Mouse (Mus musculus) heart, embryonic 14.5 days (tissue): ENCODE data around the gene Dcun1d5. TPM values are rescaled to one million over a fixed set of nuclear protein-coding genes. Genes with fewer than 3 reads are reported as not detected.

ENCODE experiments used
- ATAC-seq: fragments of 200-750 bp; cut with Nextera tagmentation; 2 replicates; pipeline ENCODE4 v1.8.0; 2017; ENCODE audit warnings: low read depth, moderate TSS enrichment; ENCODE audit not compliant: insufficient number of reproducible peaks, insufficient read depth, low FRiP score
- H3K27ac ChIP-seq, 2 experiments: fragments of 200-500 bp in 1 of 2; fragments of 300-500 bp in 1 of 2; sonication (generic) in 1 of 2; replicated peaks in 1 of 2; 2 replicates each; pipeline ENCODE4 v1.5.1; 2012 to 2014; ENCODE audit warnings: low read depth in 2 of 2, low read length in 2 of 2, control low read depth in 1 of 2, mild to moderate bottlenecking in 1 of 2, mixed read lengths in 1 of 2; ENCODE audit not compliant: control insufficient read depth in 1 of 2, insufficient read depth in 1 of 2
- H3K27me3 ChIP-seq: fragments of 300-500 bp; sonication (generic); 2 replicates; pipeline ENCODE4 v1.6.1; 2014; ENCODE audit warnings: mild to moderate bottlenecking, low read length, control low read depth; ENCODE audit not compliant: control insufficient read depth, insufficient read depth
- H3K36me3 ChIP-seq: fragments of 300-500 bp; sonication (generic); 2 replicates; pipeline ENCODE4 v1.6.1; 2014; ENCODE audit warnings: mild to moderate bottlenecking, control low read depth, low read length, mixed read lengths; ENCODE audit not compliant: control insufficient read depth, insufficient read depth
- H3K4me1 ChIP-seq, 2 experiments: fragments of 200-500 bp in 1 of 2; fragments of 300-500 bp in 1 of 2; sonication (generic) in 1 of 2; 2 replicates each; pipeline ENCODE4 v1.6.1; 2012 to 2014; ENCODE audit warnings: low read length in 2 of 2, control low read depth in 1 of 2, mixed read lengths in 1 of 2; ENCODE audit not compliant: control insufficient read depth in 2 of 2, insufficient read depth in 2 of 2
- H3K4me2 ChIP-seq: fragments of 300-500 bp; sonication (generic); 2 replicates; pipeline ENCODE4 v1.6.1; 2014; ENCODE audit warnings: mild to moderate bottlenecking, low read length
- H3K4me3 ChIP-seq, 2 experiments: fragments of 200-500 bp in 1 of 2; fragments of 300-500 bp in 1 of 2; sonication (generic) in 1 of 2; 2 replicates each; pipeline ENCODE4 v1.5.1; 2012 to 2014; ENCODE audit warnings: low read length in 2 of 2, mild to moderate bottlenecking in 2 of 2, control low read depth in 1 of 2, low read depth in 1 of 2, moderate library complexity in 1 of 2; ENCODE audit not compliant: control insufficient read depth in 1 of 2, insufficient read depth in 1 of 2
- H3K9ac ChIP-seq: fragments of 300-500 bp; sonication (generic); 2 replicates; pipeline ENCODE4 v1.6.1; 2014; ENCODE audit warnings: mild to moderate bottlenecking, low read length
- H3K9me3 ChIP-seq: fragments of 300-500 bp; sonication (generic); 2 replicates; pipeline ENCODE4 v1.6.1; 2016; ENCODE audit warnings: low read length, control low read depth; ENCODE audit not compliant: control insufficient read depth
- whole genome bisulfite sequencing: fragments of 180-500 bp; shearing (Covaris S2); extraction: QIAGEN DNeasy Blood & Tissue Kit; methylation state at CpG from one replicate; pipeline ENCODE4 v1.1.7; 2014; 5-methylcytosine and 5-hydroxymethylcytosine counted together
- polyA plus RNA-seq: library from polyadenylated mRNA; unstranded; fragments of >200 nt; fragmentation: Nextera tagmentation; extraction: Ambion mirVana; gene quantifications from 2 replicates; pipeline ENCODE4 v1.2.1, GENCODE M21; 2014

Dcun1d5 gene
- polyA plus RNA-seq, 1 experiment from 2014 or later = 105 TPM

DNA sequence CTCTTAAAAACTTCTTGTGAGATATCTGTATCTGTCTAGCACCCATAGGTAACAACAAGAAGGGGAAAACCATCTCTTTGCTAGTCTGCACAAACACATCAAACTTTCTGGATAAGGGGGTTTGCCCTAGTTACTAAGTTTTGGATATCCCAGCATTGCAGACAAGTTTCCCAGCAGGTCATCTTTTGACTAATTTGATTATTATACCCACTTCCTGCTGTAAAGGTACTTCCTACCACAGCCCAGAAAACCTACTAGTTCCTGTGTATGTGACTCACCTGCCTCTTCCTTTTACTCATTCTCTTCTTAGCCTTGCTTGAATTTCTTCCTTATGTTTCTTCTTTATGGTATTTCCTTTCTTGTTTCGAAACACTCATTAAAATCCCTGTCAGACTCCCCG is 55.6 kb downstream of the Dcun1d5 start:
- no peaks in the 10 kb centered on the region for H3K9me3 ChIP-seq
- H3K4me2 ChIP-seq = no peak overlapping the region
- WGBS = 88% methylated on average over 2 of the region's 2 CpGs
- no peaks in the 10 kb centered on the region for H3K4me1 ChIP-seq
- no peak overlapping the region for H3K4me3 ChIP-seq
- H3K36me3 ChIP-seq = no peaks in the 10 kb centered on the region
- no peaks in the 10 kb centered on the region for H3K27me3 ChIP-seq
- no peak overlapping the region for H3K27ac ChIP-seq
- H3K9ac ChIP-seq = no peak overlapping the region
- no peak for ATAC-seq

DNA sequence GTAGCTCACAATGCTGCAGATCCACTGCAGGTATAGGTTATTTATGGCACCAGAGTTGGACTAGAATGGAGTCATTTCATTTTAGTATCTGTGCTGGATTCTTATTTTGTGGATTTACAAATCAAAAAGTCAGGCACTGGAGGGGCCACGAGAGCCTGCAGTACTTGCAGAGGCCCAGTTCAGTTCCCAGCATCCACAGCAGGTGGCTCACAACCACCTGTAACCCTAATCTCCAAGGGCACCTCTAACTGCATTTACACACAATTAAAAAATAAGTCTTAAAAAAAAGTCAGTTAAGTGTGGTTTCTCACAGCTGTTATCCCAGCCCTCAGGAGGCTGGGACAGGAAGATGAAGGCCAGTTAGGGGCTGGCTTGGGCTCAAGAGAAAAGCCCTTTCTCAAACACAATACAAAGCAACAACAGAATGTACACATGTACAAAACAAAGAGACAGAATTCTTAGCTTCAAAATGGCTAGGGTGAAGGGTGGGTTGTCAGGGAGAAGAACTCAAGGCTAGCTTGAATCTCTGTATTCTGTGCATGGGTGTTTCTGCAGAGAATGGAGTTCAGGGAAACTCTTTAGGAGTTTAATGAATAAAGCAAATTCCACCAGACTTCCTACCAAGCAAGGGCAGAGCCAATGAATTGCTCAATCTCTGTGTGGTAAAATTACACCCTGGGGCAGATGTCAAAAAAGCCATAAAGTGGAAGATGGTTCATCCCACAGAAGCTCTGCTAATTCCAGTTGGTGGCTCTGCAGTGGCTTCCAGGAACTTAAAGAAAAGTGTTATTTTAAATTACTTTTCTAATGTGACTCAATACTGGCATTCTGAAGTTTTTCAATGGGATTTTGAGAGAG is 68.7 kb downstream of the Dcun1d5 start:
- 71% methylated on average over 1 of the region's 1 CpGs for WGBS
- Histone ChIP-seq H3K27me3 (no peaks in the 10 kb centered on the region), H3K27ac (no peak overlapping the region), H3K9ac (no peak overlapping the region), H3K4me2 (no peak overlapping the region), H3K4me1 (no peaks in the 10 kb centered on the region), H3K9me3 (no peaks in the 10 kb centered on the region), H3K4me3 (no peak overlapping the region), H3K36me3 (no peaks in the 10 kb centered on the region)
- no peak for ATAC-seq

Other genes starting within 250 kb of the Dcun1d5 start
- gene Dync2h1, start 74 bp upstream of the Dcun1d5 start, polyA plus RNA-seq = 6.3 and 8.6 TPM in 2 replicates
- gene Mmp13, start 88.0 kb downstream of the Dcun1d5 start, polyA plus RNA-seq = 0.22 and 0.24 TPM in 2 replicates
- 0.39 and 1.8 TPM in 2 replicates for gene Mmp12, start 159.9 kb downstream of the Dcun1d5 start, polyA plus RNA-seq
- not detected in 2 replicates for gene Mmp1b, start 203.5 kb downstream of the Dcun1d5 start, polyA plus RNA-seq